Comparison of ENCODE assay signal across 27 mouse cellular contexts in genomic region chr12:117512468-117512867, GRCm38 (mm10). TPM values are rescaled to one million over a fixed set of nuclear protein-coding genes. Genes with fewer than 3 reads are reported as not detected.
DNase-seq lines count a peak whose midpoint lies in the region; ATAC-seq lines count a peak whose summit lies in the region.
"Had no signal": no experiment of that assay in that cellular context is flagged by ENCODE, and none has a peak within 500 bp of the region (broad histone marks: within the 10 kb centered on the region; RNA-seq: fewer than 3 reads in every experiment).

No protein-coding gene starts in this region.

- H3K9ac ChIP-seq in forebrain, embryonic 12.5 days, result no peak overlapping the region
- no peak overlapping the region for H3K9ac ChIP-seq in forebrain, embryonic 14.5 days (ENCODE audit: low read length)
- H3K9ac ChIP-seq in hindbrain, embryonic 13.5 days, result no peak overlapping the region
- no peak overlapping the region for H3K9ac ChIP-seq in hindbrain, embryonic 12.5 days
- H3K9ac ChIP-seq in neural tube, embryonic 12.5 days, result no peak overlapping the region
- H3K9ac ChIP-seq in neural tube, embryonic 15.5 days (replicated peaks), result no peak overlapping the region
- H3K9ac ChIP-seq: embryonic facial prominence, embryonic 13.5 days; embryonic facial prominence, embryonic 15.5 days; forebrain, embryonic 13.5 days had no signal

- H3K4me2 ChIP-seq in forebrain, embryonic 12.5 days, result no peak overlapping the region
- H3K4me2 ChIP-seq in forebrain, embryonic 14.5 days (ENCODE audit: low read length), result no peak overlapping the region
- no peak overlapping the region for H3K4me2 ChIP-seq in hindbrain, embryonic 13.5 days
- no peak overlapping the region for H3K4me2 ChIP-seq in hindbrain, embryonic 12.5 days (replicated peaks)
- no peak overlapping the region for H3K4me2 ChIP-seq in neural tube, embryonic 12.5 days (replicated peaks)
- no peak overlapping the region for H3K4me2 ChIP-seq in neural tube, embryonic 15.5 days
- H3K4me2 ChIP-seq: embryonic facial prominence, embryonic 13.5 days; embryonic facial prominence, embryonic 15.5 days; forebrain, embryonic 13.5 days had no signal

- no peaks in the 10 kb centered on the region for H3K9me3 ChIP-seq in forebrain, embryonic 12.5 days
- H3K9me3 ChIP-seq in forebrain, embryonic 14.5 days (replicated peaks; ENCODE audit: control insufficient read depth, low read length), result no peaks in the 10 kb centered on the region
- H3K9me3 ChIP-seq in hindbrain, embryonic 13.5 days, result no peaks in the 10 kb centered on the region
- H3K9me3 ChIP-seq in hindbrain, embryonic 12.5 days (replicated peaks), result no peaks in the 10 kb centered on the region
- H3K9me3 ChIP-seq in neural tube, embryonic 12.5 days, result no peaks in the 10 kb centered on the region
- no peaks in the 10 kb centered on the region for H3K9me3 ChIP-seq in neural tube, embryonic 15.5 days (replicated peaks)
- H3K9me3 ChIP-seq: embryonic facial prominence, embryonic 13.5 days; embryonic facial prominence, embryonic 15.5 days; forebrain, embryonic 10.5 days; forebrain, embryonic 13.5 days had no signal

- no peaks in the 10 kb centered on the region for H3K36me3 ChIP-seq in forebrain, embryonic 12.5 days (replicated peaks)
- no peaks in the 10 kb centered on the region for H3K36me3 ChIP-seq in forebrain, embryonic 14.5 days (ENCODE audit: control insufficient read depth, insufficient read depth, low read length)
- no peaks in the 10 kb centered on the region for H3K36me3 ChIP-seq in hindbrain, embryonic 13.5 days
- H3K36me3 ChIP-seq in hindbrain, embryonic 12.5 days, result no peaks in the 10 kb centered on the region
- no peaks in the 10 kb centered on the region for H3K36me3 ChIP-seq in neural tube, embryonic 12.5 days
- no peaks in the 10 kb centered on the region for H3K36me3 ChIP-seq in neural tube, embryonic 15.5 days
- H3K36me3 ChIP-seq: embryonic facial prominence, embryonic 13.5 days; embryonic facial prominence, embryonic 15.5 days; forebrain, embryonic 10.5 days; G1E had no signal

- 0 out of 2 replicates have a peak, but pooled peaks cover 4% of the 10 kb centered on the region for H3K27me3 ChIP-seq in forebrain, embryonic 12.5 days
- no peaks in the 10 kb centered on the region for H3K27me3 ChIP-seq in forebrain, embryonic 14.5 days (replicated peaks; ENCODE audit: control insufficient read depth, insufficient read depth, low read length)
- H3K27me3 ChIP-seq in hindbrain, embryonic 13.5 days, result no peaks in the 10 kb centered on the region
- no peaks in the 10 kb centered on the region for H3K27me3 ChIP-seq in hindbrain, embryonic 12.5 days
- no peaks in the 10 kb centered on the region for H3K27me3 ChIP-seq in neural tube, embryonic 12.5 days (replicated peaks)
- no peaks in the 10 kb centered on the region for H3K27me3 ChIP-seq in neural tube, embryonic 15.5 days (replicated peaks)
- H3K27me3 ChIP-seq: CH12.LX; embryonic facial prominence, embryonic 13.5 days; embryonic facial prominence, embryonic 15.5 days; forebrain, embryonic 13.5 days had no signal

- ATAC-seq in forebrain, embryonic 12.5 days (ENCODE audit: low FRiP score), result 0 out of 2 replicates have a peak, but pooled peaks have one; percentile 9
- no peak for ATAC-seq in forebrain, embryonic 14.5 days
- ATAC-seq in hindbrain, embryonic 13.5 days (ENCODE audit: low FRiP score), result 0 out of 2 replicates have a peak, but pooled peaks have one; percentile 17
- no peak for ATAC-seq in hindbrain, embryonic 12.5 days (ENCODE audit: low FRiP score)
- ATAC-seq in neural tube, embryonic 12.5 days (ENCODE audit: low FRiP score, low read depth), result peak; percentile 21; the same call in 1 of the 2 replicates
- ATAC-seq in neural tube, embryonic 15.5 days (ENCODE audit: low FRiP score), result peak; percentile 58; the same call in 1 of the 2 replicates
- ATAC-seq: CD4-positive, CD25-positive, alpha-beta regulatory T cell, adult 4 months had no signal

- 84% methylated on average over 3 of the region's 3 CpGs for WGBS in forebrain, embryonic 12.5 days
- WGBS in forebrain, embryonic 14.5 days, result 87% methylated on average over 3 of the region's 3 CpGs
- 79% methylated on average over 3 of the region's 3 CpGs for WGBS in hindbrain, embryonic 13.5 days
- 80% methylated on average over 3 of the region's 3 CpGs for WGBS in hindbrain, embryonic 12.5 days
- WGBS in neural tube, embryonic 12.5 days, result 69% methylated on average over 3 of the region's 3 CpGs
- WGBS in neural tube, embryonic 15.5 days, result 50% methylated on average over 3 of the region's 3 CpGs

- no peak for DNase-seq in forebrain, embryonic 14.5 days (ENCODE audit: low spot score)
- no peak for DNase-seq in neural tube, embryonic 10.5 days (ENCODE audit: extremely low spot score, low spot score)
- no peak for DNase-seq in MN1 (ENCODE audit: low spot score)
- DNase-seq: adrenal gland, adult 2 months; adrenal gland, postnatal 10 days; adrenal gland, postnatal 25 days; B cell, adult 2 months; cerebellum, adult 11 months; cerebellum, adult 18-20 months; cerebellum, adult 8-10 months; cerebellum, adult 9-11 months; cerebellum, postnatal 14 days; cerebellum, postnatal 36 days; embryo, embryonic 11 days had no signal

- no peaks in the 10 kb centered on the region for H3K4me1 ChIP-seq in forebrain, embryonic 12.5 days
- no peaks in the 10 kb centered on the region for H3K4me1 ChIP-seq in forebrain, embryonic 14.5 days (ENCODE audit: control insufficient read depth, insufficient read depth, low read length)
- peaks cover 11% of the 10 kb centered on the region for H3K4me1 ChIP-seq in hindbrain, embryonic 13.5 days (replicated peaks)
- peaks cover 6% of the 10 kb centered on the region for H3K4me1 ChIP-seq in hindbrain, embryonic 12.5 days
- H3K4me1 ChIP-seq in neural tube, embryonic 12.5 days, result no peaks in the 10 kb centered on the region
- H3K4me1 ChIP-seq in neural tube, embryonic 15.5 days, result peaks cover 16% of the 10 kb centered on the region
- H3K4me1 ChIP-seq: embryonic facial prominence, embryonic 15.5 days had no signal

- no peak overlapping the region for H3K27ac ChIP-seq in forebrain, embryonic 12.5 days
- H3K27ac ChIP-seq in forebrain, embryonic 14.5 days (ENCODE audit: low read depth, low read length), result no peak overlapping the region
- no peak overlapping the region for H3K27ac ChIP-seq in hindbrain, embryonic 13.5 days
- H3K27ac ChIP-seq in hindbrain, embryonic 12.5 days, result no peak overlapping the region
- no peak overlapping the region for H3K27ac ChIP-seq in neural tube, embryonic 12.5 days
- H3K27ac ChIP-seq in neural tube, embryonic 15.5 days (replicated peaks), result peak overlapping the region; percentile 60; the same call in 1 of the 2 replicates
- H3K27ac ChIP-seq: embryonic facial prominence, embryonic 13.5 days; embryonic facial prominence, embryonic 15.5 days; forebrain, embryonic 10.5 days; forebrain, embryonic 13.5 days had no signal

- H3K4me3 ChIP-seq in forebrain, embryonic 12.5 days (replicated peaks), result no peak overlapping the region
- no peak overlapping the region for H3K4me3 ChIP-seq in forebrain, embryonic 14.5 days (ENCODE audit: low read depth, low read length)
- no peak overlapping the region for H3K4me3 ChIP-seq in hindbrain, embryonic 13.5 days
- H3K4me3 ChIP-seq in hindbrain, embryonic 12.5 days, result no peak overlapping the region
- H3K4me3 ChIP-seq in neural tube, embryonic 12.5 days, result no peak overlapping the region
- no peak overlapping the region for H3K4me3 ChIP-seq in neural tube, embryonic 15.5 days (replicated peaks)
- H3K4me3 ChIP-seq: embryonic facial prominence, embryonic 13.5 days; embryonic facial prominence, embryonic 15.5 days; erythroblast, embryonic 14.5 days; forebrain, embryonic 10.5 days; forebrain, embryonic 13.5 days had no signal

RNA-seq across cellular contexts. Expression of gene Rapgef5, which starts 3.8 kb away (rescaled TPM):
- 17.0 and 20.8 TPM in 2 replicates for polyA plus RNA-seq in forebrain, embryonic 12.5 days (2016; fragmentation: Nextera tagmentation; extraction: Ambion mirVana)
- 25.7 and 32.2 TPM in 2 replicates for polyA plus RNA-seq in forebrain, embryonic 14.5 days (2014; fragmentation: Nextera tagmentation; extraction: Ambion mirVana)
- 46.9 and 52.4 TPM in 2 replicates for polyA plus RNA-seq in hindbrain, embryonic 13.5 days (2015; fragmentation: Nextera tagmentation; extraction: Ambion mirVana)
- 41.1 and 44.7 TPM in 2 replicates for polyA plus RNA-seq in hindbrain, embryonic 12.5 days (2016; fragmentation: Nextera tagmentation; extraction: Ambion mirVana)
- 35.8 and 37.3 TPM in 2 replicates for polyA plus RNA-seq in neural tube, embryonic 12.5 days (2016; fragmentation: Nextera tagmentation; extraction: Ambion mirVana)
- polyA plus RNA-seq in neural tube, embryonic 15.5 days (2015; fragmentation: Nextera tagmentation; extraction: Ambion mirVana), result 26.5 and 31.7 TPM in 2 replicates
- polyA plus RNA-seq: G1E had no signal

Comparison
In these comparisons a context has a peak if more than half of its experiments do, and no peak if none do; other contexts are left out.
1. ATAC-seq: peak in forebrain, embryonic 12.5 days (single experiment), hindbrain, embryonic 13.5 days (single experiment), neural tube, embryonic 12.5 days (single experiment) and neural tube, embryonic 15.5 days (single experiment); none in forebrain, embryonic 14.5 days (single experiment) and hindbrain, embryonic 12.5 days (single experiment).